Mouse (Mus musculus) ES-CJ7 (cell line): Measurements from ENCODE around the gene Olfr1313.
"Not testable (repeated sequence)": the region's sequence is repeated elsewhere in the genome, so short reads cannot be mapped to it uniquely, and the experiment has no call there.

Experiments
- DNase-seq: peaks from one replicate; pipeline ENCODE4 v3.0.0; 2011; ENCODE audit warnings: low read depth, low spot score

Gene Olfr1313

GRCm38 (mm10) chr2:112077743-112078142 is at the start of gene Olfr1313:
TSS of gene Olfr1313 (minus strand) at chr2:112077843.
- no peak for DNase-seq

GRCm38 (mm10) chr2:112115340-112115739 is 37.7 kb upstream of the Olfr1313 start, which contains the start of gene Olfr1315-ps1:
TSS of gene Olfr1315-ps1 (minus strand) at chr2:112115440.
- DNase-seq: no peak

- DNase-seq: no peak
These were observed 19.0 kb upstream of the Olfr1313 start, which contains the start of gene Olfr1314 for GRCm38 (mm10) chr2:112096681-112097080. TSS of gene Olfr1314 (minus strand) at chr2:112096781.

- DNase-seq: no peak
These were observed 27.5 kb downstream of the Olfr1313 start, which contains the start of gene Olfr1312 for GRCm38 (mm10) chr2:112050138-112050537. TSS of gene Olfr1312 (minus strand) at chr2:112050238.

GRCm38 (mm10) chr2:112026971-112027370 is 50.7 kb downstream of the Olfr1313 start:
- DNase-seq: not testable (repeated sequence)

- no peak for DNase-seq
These were observed 53.3 kb downstream of the Olfr1313 start, which contains the start of gene Olfr1311 for GRCm38 (mm10) chr2:112024312-112024711. TSS of gene Olfr1311 (minus strand) at chr2:112024412.
